Mouse (Mus musculus): ENCODE results near the gene Ccnq. TPM values are rescaled to one million over a fixed set of nuclear protein-coding genes. Genes with fewer than 3 reads are reported as not detected.

The Ccnq gene
- 42.8 and 60.6 TPM in 2 replicates for polyA plus RNA-seq (2012; rRNA removed; ENCODE audit: low replicate concordance)

GRCm38 (mm10) chr11:78750885-78751842 is at the start of gene Ccnq:
Gene Ccnq, minus strand, starts transcription at chr11:78751729.

Other genes starting within 250 kb of the Ccnq start
- gene Sebox, start 248.3 kb downstream of the Ccnq start, polyA plus RNA-seq (2012; rRNA removed; ENCODE audit: low replicate concordance), result 0.14 TPM in 1 of 2 replicates, not detected in the other
- gene Tmem199, start 239.6 kb downstream of the Ccnq start, polyA plus RNA-seq (2012; rRNA removed; ENCODE audit: low replicate concordance), result 9.3 and 14.5 TPM in 2 replicates
- gene Poldip2, start 239.5 kb downstream of the Ccnq start, polyA plus RNA-seq (2012; rRNA removed; ENCODE audit: low replicate concordance), result 59.3 and 88.1 TPM in 2 replicates
- 30.2 and 44.7 TPM in 2 replicates for gene Tnfaip1, start 215.4 kb downstream of the Ccnq start, polyA plus RNA-seq (2012; rRNA removed; ENCODE audit: low replicate concordance)
- gene Ift20, start 215.4 kb downstream of the Ccnq start, polyA plus RNA-seq (2012; rRNA removed; ENCODE audit: low replicate concordance), result 44.7 and 54.9 TPM in 2 replicates
- gene Tmem97, start 201.0 kb downstream of the Ccnq start, polyA plus RNA-seq (2012; rRNA removed; ENCODE audit: low replicate concordance), result 16.0 and 16.7 TPM in 2 replicates
- gene Nlk, start 54.4 kb downstream of the Ccnq start, polyA plus RNA-seq (2012; rRNA removed; ENCODE audit: low replicate concordance), result 14.5 and 23.6 TPM in 2 replicates
- gene Lyrm9, start 74.9 kb upstream of the Ccnq start, polyA plus RNA-seq (2012; rRNA removed; ENCODE audit: low replicate concordance), result 14.0 and 17.1 TPM in 2 replicates
- gene Nos2, start 169.1 kb upstream of the Ccnq start, polyA plus RNA-seq (2012; rRNA removed; ENCODE audit: low replicate concordance), result 5.1 and 6.0 TPM in 2 replicates
- gene Lgals9, start 233.2 kb upstream of the Ccnq start, polyA plus RNA-seq (2012; rRNA removed; ENCODE audit: low replicate concordance), result 132 and 231 TPM in 2 replicates

Data from mammary gland, adult 2 months (tissue).